Mouse (Mus musculus): ENCODE results near the gene Thsd4.

Gene Thsd4

GRCm38 (mm10) chr9:60456651-60457050, 65.2 kb downstream of the Thsd4 start:
- DNase-seq (ENCODE audit: low spot score in 2 of 2) = no peak

GRCm38 (mm10) chr9:60454406-60455076, 67.3 kb downstream of the Thsd4 start:
- DNase-seq (ENCODE audit: low spot score in 2 of 2) = no peak

DNA sequence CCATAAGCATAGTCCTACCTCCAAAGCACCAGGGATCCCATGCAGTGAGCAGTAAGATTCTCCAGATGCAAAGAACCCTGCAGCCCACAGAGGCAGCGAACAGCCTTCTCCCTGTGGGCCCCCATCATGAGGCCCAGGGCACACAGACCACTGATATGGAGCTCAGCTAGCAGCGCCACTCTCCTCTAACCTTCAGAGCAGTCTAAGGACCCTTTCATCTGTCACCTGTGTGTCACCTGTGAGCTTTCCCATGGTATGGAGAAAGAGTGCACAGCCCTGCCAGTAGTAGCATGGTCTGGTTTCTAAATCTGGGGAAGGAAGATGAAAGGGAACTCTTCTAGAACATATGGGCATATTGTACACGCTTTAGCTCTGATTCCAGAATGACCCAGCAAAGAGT, 72.3 kb downstream of the Thsd4 start:
- DNase-seq (ENCODE audit: low spot score in 2 of 2) = no peak

DNA sequence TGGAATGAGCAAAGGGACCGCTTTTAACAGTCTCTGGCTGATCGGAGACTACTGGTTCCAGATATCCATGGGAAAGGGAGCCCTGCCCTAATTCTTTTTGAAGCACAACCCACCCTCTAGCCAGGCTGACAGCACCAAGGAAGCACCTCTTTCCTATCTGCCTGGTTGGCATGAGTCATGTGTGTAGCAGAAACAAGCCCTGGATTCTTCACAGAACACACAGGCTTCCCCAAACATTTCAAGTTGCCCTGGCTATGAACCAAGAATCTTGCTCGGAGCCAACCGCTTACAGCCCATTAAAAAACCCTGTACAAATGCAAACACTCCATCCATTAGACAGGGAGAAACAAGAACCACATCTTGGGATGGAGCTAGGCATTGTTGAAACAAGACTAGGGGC, 76.0 kb downstream of the Thsd4 start:
- DNase-seq (ENCODE audit: low spot score in 2 of 2) = no peak

DNA sequence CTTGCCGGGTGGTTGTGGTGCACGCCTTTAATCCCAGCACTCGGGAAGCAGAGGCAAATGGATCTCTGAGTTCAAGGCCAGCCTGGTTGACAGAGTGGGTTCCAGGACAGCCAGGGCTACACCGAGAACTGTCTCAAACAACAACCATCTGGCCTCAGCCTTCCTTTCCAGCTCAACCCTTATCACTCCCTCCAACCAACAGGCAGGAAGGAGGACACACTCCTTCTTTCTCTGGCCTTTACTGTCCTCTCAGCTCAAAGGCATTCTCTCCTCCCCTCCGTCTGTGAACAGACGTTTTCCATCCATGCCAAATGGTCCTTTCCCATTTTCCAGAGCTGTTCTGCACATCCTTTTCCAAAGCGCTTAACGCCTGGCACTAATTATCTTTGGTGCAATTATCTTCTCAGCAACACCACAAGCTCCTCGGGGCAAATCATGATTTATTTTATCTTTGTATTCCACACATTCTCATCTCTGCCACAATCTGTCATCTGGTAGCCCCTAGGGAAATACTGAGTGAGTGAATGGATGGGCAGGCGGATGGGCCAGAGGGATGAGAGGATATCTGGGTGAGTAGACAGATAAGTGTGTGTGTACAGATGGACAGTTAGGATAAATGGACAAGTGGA, 80.5 kb downstream of the Thsd4 start:
- DNase-seq (ENCODE audit: low spot score in 2 of 2) = no peak

DNA sequence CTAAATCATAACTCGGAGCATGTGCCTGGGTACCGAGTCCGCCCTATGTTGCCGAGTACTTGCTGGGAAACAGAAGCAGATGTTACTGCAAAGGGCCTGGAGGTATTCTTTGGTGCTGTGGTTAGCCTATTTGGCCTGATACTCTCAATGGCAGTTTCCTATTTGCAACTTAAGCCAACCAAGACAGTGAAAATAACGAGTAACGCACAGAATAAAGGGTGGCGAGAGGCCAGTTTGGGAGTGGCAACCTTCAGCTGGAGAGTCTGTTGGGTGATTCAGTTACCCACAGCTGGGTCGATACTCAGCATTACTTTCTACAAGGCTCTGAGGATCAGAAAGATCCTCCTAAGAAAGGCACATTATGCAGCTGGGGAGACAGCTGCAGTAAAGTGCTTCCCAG, 81.3 kb downstream of the Thsd4 start:
- DNase-seq (ENCODE audit: low spot score in 2 of 2) = no peak

- no peak for DNase-seq (ENCODE audit: low spot score in 2 of 2)
These were observed 85.6 kb downstream of the Thsd4 start for GRCm38 (mm10) chr9:60436246-60436645.

- DNase-seq (ENCODE audit: low spot score in 2 of 2) = no peak
These were observed 87.8 kb downstream of the Thsd4 start for GRCm38 (mm10) chr9:60434093-60434492.

- no peak for DNase-seq (ENCODE audit: low spot score in 2 of 2)
These were observed 89.9 kb downstream of the Thsd4 start for GRCm38 (mm10) chr9:60431924-60432323.

DNA sequence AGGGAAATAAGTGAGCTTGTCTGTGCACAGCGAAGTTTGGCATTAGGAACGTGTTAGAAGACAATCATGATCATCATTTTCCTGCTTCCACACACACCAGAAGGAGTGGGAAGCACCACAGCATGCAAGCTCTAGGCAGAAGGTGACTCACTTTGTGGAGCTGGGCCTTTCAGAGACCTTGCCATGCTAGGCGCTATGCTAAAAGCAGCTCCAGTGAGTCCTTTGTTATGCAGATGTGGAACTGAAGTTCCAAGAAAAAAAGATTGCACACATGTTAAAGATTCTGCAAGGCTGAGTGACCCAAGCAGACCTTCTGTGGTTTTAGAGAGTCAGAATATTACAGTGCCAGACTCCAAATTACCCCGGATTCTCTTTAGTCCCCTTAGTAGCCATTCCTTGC, 91.8 kb downstream of the Thsd4 start:
- no peak for DNase-seq (ENCODE audit: low spot score in 2 of 2)

DNA sequence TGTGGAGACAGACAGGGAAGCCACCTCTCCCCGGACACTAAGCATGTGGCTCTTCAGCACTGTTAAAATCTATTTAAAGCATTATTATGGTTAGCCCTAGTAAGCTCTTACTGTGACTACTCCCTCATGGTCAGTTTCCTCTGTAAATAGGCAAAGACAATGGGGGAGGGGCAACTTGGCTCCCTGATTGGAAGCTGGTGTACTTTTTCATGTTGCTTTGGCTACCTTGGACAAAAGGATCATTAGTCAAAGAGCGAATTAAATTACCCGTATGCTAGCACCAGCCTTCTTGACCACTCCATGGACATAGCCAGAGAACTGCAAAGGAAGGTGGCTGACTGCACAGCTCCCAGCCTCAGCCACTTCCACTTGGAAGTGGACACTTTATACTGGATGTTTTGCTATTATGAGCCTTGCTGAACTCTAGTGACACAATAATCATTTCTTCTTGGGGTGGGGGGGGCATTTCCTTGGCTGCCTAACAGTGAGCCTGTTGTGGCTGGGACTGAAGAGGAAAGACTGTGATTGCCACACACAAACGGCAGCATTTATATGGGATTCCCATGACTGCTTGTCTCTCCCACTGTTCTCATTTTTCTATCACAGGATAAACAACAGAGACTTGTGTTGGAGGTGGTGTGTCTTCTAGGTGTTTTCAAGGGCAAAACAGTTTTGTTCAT, 107.6 kb downstream of the Thsd4 start:
- no peak for DNase-seq (ENCODE audit: low spot score in 2 of 2)

DNA sequence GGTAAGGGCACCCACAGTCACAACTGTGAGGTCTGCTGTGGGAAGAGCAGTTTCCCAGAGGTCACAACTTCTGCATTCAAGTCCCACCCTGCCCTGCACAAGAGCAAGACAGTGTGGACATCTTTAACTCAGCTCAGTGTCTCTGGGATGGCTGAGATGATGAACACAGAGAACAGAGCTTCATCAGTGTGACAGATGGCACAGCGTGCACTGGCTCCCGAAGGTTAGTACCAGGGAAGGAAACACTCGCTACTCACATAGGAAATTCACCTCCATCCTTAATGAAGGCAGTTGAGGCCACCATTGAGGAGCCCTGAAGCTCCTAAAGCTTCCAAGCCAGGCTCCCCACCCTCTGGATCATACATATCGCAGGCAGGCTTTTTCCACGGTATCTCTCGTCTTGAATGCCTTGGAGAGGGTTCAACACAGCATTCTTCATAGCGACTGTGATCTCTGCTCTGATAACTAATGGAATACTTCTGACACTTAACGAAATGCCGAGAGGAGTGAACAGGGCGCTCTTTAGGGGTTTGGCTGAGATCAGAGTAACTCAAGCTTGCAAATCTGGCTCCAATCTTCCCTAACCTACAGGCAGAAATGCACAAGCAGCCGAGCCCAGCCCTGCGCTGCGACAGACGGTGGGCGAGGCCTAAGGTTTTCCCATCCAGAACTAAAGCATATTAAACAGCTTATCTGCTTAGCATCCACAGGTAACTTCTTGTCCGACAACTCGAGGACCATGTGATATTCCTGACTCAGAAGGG, 110.8 kb downstream of the Thsd4 start:
- no peak for DNase-seq (ENCODE audit: low spot score in 2 of 2)

- DNase-seq (ENCODE audit: low spot score in 2 of 2) = no peak
These were observed 114.5 kb downstream of the Thsd4 start for GRCm38 (mm10) chr9:60407374-60407773.

DNA sequence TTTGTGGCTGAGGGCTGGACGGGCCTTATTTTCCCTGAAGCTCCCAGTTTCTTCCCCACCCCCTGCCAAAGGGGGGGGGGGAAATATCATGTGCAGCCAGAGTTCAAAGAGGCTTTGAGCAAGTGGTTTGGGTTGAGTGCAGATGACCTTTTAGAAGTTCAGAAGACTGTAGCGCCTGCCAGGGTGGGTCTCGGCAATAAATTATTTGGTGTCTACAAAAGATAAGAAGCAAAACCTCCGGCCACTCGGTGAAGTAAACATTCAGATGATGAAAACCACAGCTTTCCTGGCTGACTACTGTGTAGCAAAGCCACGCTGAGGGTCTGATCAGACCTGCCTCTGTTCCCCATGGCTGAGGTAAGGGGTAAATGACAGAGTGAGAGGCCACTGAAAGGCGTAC, 116.1 kb downstream of the Thsd4 start:
- DNase-seq (ENCODE audit: low spot score in 2 of 2) = no peak

DNA sequence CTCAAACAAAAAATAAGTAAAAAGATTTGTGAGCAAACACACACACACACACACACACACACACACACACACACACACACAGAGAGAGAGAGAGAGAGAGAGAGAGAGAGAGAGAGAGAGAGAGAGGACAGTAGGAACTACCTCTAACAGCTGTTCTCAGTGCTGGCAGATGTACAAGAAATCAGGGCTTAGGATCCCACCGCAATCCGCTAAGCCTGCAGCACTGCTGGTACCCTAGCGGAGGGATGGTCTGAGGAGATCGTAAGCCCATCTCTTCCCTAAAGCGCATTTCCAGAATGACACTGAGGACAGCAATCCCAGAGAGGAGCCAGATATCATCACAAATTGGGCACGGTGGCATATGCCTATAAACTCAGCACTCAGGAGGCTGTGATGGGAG, 119.2 kb downstream of the Thsd4 start:
- no peak for DNase-seq (ENCODE audit: low spot score in 2 of 2)

DNA sequence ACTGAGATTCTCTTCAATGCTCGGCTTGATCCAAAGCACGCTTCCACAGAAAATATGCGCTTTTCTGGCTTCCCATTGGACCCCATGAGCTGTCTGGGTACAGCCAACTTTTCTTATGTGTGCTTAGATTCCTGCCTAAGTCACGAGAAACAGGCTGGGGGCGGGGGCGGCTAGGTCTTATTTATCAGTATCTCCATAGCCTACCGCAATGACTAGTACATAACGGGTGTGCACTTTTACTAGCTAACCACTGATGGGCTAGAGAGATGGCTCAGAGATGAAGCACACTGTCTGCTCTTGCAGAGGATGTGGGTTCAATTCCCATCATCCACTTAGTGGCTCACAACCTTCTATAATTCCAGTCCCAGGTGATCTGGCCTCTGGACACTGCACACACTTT, 121.8 kb downstream of the Thsd4 start:
- no peak for DNase-seq (ENCODE audit: low spot score in 2 of 2)

GRCm38 (mm10) chr9:60398073-60398472, 123.8 kb downstream of the Thsd4 start:
- DNase-seq (ENCODE audit: low spot score in 2 of 2) = no peak

DNA sequence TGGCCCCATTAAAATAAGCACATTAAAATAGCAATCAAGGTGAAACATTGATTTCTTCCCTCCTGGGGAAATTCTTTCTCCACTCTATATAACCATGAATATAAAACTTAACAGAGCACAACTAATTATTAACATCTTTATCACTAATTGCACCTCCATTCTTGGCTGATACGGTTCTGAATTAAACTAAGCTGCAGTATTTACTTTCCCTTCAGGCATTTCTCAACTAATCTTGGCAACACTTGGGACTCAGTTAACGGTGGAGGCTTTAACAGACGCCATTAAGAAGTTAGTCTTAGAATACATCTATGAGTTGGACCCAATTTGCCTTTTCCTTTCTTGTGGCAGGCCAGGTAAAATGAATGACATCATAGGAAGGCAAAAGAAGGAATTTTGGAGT, 125.8 kb downstream of the Thsd4 start:
- no peak for DNase-seq (ENCODE audit: low spot score in 2 of 2)

- no peak for DNase-seq (ENCODE audit: low spot score in 2 of 2)
These were observed 128.9 kb downstream of the Thsd4 start for GRCm38 (mm10) chr9:60392916-60393315.

DNA sequence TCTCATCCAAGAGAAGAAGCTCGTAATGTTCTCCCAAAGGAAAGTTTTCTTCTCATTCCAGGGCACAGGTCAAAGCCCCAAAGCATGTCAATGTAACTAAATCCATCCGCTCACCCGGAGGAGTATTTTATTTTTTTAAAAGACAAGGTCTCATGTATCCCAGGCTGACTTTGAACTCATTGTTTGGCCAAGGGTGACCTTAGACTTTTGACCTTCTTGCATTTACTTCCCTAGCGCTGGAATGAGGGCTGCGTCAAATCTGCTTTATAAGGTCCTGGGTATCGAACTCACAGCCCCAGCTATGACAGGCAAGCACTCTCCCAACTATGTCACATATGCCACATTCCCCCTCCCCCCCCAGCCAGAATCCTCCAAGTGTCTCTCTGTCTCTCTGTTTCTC, 137.1 kb downstream of the Thsd4 start:
- DNase-seq (ENCODE audit: low spot score in 2 of 2) = no peak

- DNase-seq (ENCODE audit: low spot score in 2 of 2) = no peak
These were observed 138.9 kb downstream of the Thsd4 start for GRCm38 (mm10) chr9:60382941-60383340.

GRCm38 (mm10) chr9:60382526-60382925, 139.3 kb downstream of the Thsd4 start:
- no peak for DNase-seq (ENCODE audit: low spot score in 2 of 2)

DNA sequence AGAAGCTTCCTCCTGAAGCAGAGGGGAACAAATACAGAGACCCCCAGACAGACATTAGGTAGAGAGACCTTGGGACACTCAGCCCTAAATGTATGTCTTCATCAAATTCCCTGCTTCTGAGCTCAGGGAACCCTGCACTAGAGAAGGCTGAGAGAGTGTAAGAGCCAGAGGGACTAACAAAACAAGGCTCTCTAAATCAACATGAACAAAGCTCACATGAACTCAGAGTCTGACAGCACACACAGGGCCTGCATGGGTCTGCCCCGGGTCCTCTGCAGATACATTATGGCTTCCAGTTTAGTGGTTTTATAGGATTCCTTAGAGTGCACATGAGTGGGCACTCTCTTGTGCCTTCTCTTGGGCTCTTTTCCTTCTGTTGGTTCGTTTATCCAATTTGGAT, 140.8 kb downstream of the Thsd4 start:
- DNase-seq (ENCODE audit: low spot score in 2 of 2) = no peak
